Comparison of ENCODE assay signal across 8 mouse cellular contexts in the genomic region with DNA sequence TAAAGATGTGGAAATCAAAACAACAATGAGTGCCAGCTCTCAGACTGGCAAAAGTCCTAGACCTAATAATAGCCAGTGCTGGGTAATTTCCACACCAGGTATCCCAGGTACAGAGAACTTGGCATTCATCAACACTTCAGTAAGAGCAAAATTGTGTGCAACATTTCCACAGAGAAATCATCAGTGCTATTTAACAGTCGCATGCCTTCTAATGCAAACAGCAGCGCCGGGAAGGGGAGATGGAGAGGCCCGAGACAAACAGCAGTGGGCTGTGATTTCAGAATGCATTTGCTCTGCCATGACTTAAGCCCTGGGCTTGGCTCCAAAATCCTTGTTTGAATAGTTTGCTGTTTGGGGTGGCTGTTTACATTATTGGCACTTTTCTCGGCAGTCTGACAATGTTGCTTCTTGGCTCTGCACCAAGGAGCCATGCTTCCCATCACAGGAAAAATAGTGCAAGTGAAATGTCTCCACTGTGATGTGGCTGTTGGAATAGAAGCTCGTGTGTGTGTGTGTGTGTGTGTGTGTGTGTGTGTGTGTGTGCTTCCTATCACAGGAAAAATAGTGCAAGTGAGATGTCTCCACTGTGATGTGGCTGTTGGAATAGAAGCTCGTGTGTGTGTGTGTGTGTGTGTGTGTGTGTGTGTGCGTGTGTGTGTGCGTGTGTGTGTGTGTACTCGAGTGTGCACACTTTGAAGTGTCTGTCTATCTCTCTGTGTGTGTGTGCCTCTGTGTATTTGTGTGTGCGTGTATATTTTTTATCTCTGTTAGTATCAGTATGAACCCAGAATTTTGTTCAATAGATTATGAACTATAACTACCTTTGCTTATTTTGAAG.
A peak's percentile ranks its signal among the peaks of the same experiment; 100 is the strongest.
DNase-seq lines count a peak whose midpoint lies in the region; ATAC-seq and TF ChIP-seq lines count a peak whose summit lies in the region.

No protein-coding gene starts in this region.

- no peak for TF ChIP-seq CTCF in kidney, adult 2 months (conservative IDR thresholded peaks at IDR 0.05; ENCODE audit: insufficient read depth, insufficient read length, low read depth, low read length)
- no peak for TF ChIP-seq CTCF in thymus, adult 2 months (IDR thresholded peaks at IDR 0.05; ENCODE audit: borderline replicate concordance, control insufficient read depth, extremely low read depth, insufficient read depth, low read length, poor library complexity)

- DNase-seq in kidney, adult 2 months = peak; percentile 29
- no peak for DNase-seq in kidney, adult 18-20 months
- DNase-seq in cerebellum, adult 8-10 months = peak; percentile 58
- peak; percentile 18 to 34 for DNase-seq in left cerebral cortex, postnatal 14 days (ENCODE audit: low spot score in 2 of 2)
- DNase-seq in right cerebral cortex, postnatal 14 days = peak; percentile 10
- DNase-seq in B cell, adult 2 months = no peak
- DNase-seq in thymus, adult 2 months = no peak

- no peak for TF ChIP-seq POLR2A in kidney, adult 2 months (IDR thresholded peaks at IDR 0.05; ENCODE audit: low read depth, low read length)
- TF ChIP-seq POLR2A in thymus, adult 2 months (IDR thresholded peaks at IDR 0.05; ENCODE audit: control insufficient read depth, extremely low read depth, insufficient read depth, low read length, poor library complexity) = no peak

- whole genome bisulfite sequencing in kidney, adult 2 months = 57% methylated on average over 11 of the region's 11 CpGs
- WGBS in hindbrain, embryonic 15.5 days = 52% methylated on average over 11 of the region's 11 CpGs
- 90% methylated on average over 11 of the region's 11 CpGs for WGBS in thymus, adult 2 months

- H3K9ac ChIP-seq in hindbrain, embryonic 15.5 days = no peak overlapping the region

- H3K4me2 ChIP-seq in hindbrain, embryonic 15.5 days = no peak overlapping the region

- intact Hi-C loops in left cerebral cortex, postnatal 14 days (cut with DNase I) = no loop called here

- no peaks in the 10 kb centered on the region for H3K36me3 ChIP-seq in kidney, adult 2 months (ENCODE audit: control insufficient read depth, insufficient read depth, low read length)
- H3K36me3 ChIP-seq in hindbrain, embryonic 15.5 days = no peaks in the 10 kb centered on the region
- no peaks in the 10 kb centered on the region for H3K36me3 ChIP-seq in thymus, adult 2 months (ENCODE audit: control insufficient read depth, insufficient read depth, low read length)

- H3K27me3 ChIP-seq in kidney, adult 2 months (replicated peaks; ENCODE audit: control insufficient read depth, insufficient read depth, low read length) = no peaks in the 10 kb centered on the region
- H3K27me3 ChIP-seq in hindbrain, embryonic 15.5 days = no peaks in the 10 kb centered on the region
- H3K27me3 ChIP-seq in thymus, adult 2 months (ENCODE audit: control insufficient read depth, insufficient read depth, low read length) = no peaks in the 10 kb centered on the region

- no peaks in the 10 kb centered on the region for H3K9me3 ChIP-seq in hindbrain, embryonic 15.5 days

- no peak overlapping the region for H3K4me3 ChIP-seq in kidney, adult 2 months (ENCODE audit: insufficient read depth, low read depth, low read length)
- H3K4me3 ChIP-seq in hindbrain, embryonic 15.5 days = no peak overlapping the region
- no peak overlapping the region for H3K4me3 ChIP-seq in thymus, adult 2 months (ENCODE audit: control insufficient read depth, insufficient read depth, low read length)

- H3K4me1 ChIP-seq in kidney, adult 2 months (ENCODE audit: control insufficient read depth, insufficient read depth, low read length) = no peaks in the 10 kb centered on the region
- no peaks in the 10 kb centered on the region for H3K4me1 ChIP-seq in hindbrain, embryonic 15.5 days (replicated peaks)
- H3K4me1 ChIP-seq in thymus, adult 2 months (replicated peaks; ENCODE audit: control insufficient read depth, insufficient read depth, low read length) = no peaks in the 10 kb centered on the region

- ATAC-seq in hindbrain, embryonic 15.5 days (ENCODE audit: low FRiP score, low read depth) = peak; percentile 87

- H3K27ac ChIP-seq in kidney, adult 2 months (ENCODE audit: insufficient read depth, low read depth, low read length) = no peak overlapping the region
- no peak overlapping the region for H3K27ac ChIP-seq in hindbrain, embryonic 15.5 days (replicated peaks)
- H3K27ac ChIP-seq in thymus, adult 2 months (ENCODE audit: control insufficient read depth, insufficient read depth, low read length) = no peak overlapping the region

Comparison
In these comparisons a context has a peak if more than half of its experiments do, and no peak if none do; other contexts are left out.
1. DNase-seq: peak in kidney, adult 2 months (single experiment), cerebellum, adult 8-10 months (single experiment), left cerebral cortex, postnatal 14 days (2 of 2) and right cerebral cortex, postnatal 14 days (single experiment); none in kidney, adult 18-20 months (single experiment), B cell, adult 2 months (0 of 2) and thymus, adult 2 months (single experiment).